Mouse (Mus musculus) lung, postnatal 0 days (tissue): ENCODE measurements around the gene Serinc2. TPM values are rescaled to one million over a fixed set of nuclear protein-coding genes. Genes with fewer than 3 reads are reported as not detected.
A peak's percentile ranks its signal among the peaks of the same experiment; 100 is the strongest.
"Not testable (repeated sequence)": the region's sequence is repeated elsewhere in the genome, so short reads cannot be mapped to it uniquely, and the experiment has no call there.

Source experiments
- ATAC-seq: fragments of 200-750 bp; cut with Nextera tagmentation; 2 replicates; pipeline ENCODE4 v1.8.0; 2017; ENCODE audit warnings: moderate library complexity
- DNase-seq: peaks from one replicate; pipeline ENCODE4 v3.0.0-alpha.2; 2016; ENCODE audit warnings: low spot score
- H3K27ac ChIP-seq: fragments of 300-500 bp; sonication (generic); 2 replicates; pipeline ENCODE4 v1.5.1; 2014; ENCODE audit warnings: antibody characterized with exemption, mild to moderate bottlenecking, low read length, mixed read lengths
- H3K27me3 ChIP-seq: fragments of 300-500 bp; sonication (generic); replicated peaks from 2 replicates; pipeline ENCODE4 v1.6.1; 2014; ENCODE audit warnings: low read length, mixed read lengths; ENCODE audit not compliant: insufficient read depth
- H3K36me3 ChIP-seq: fragments of 300-500 bp; sonication (generic); 2 replicates; pipeline ENCODE4 v1.6.1; 2014; ENCODE audit warnings: low read length, mixed read lengths; ENCODE audit not compliant: insufficient read depth
- H3K4me1 ChIP-seq: fragments of 300-500 bp; sonication (generic); 2 replicates; pipeline ENCODE4 v1.6.1; 2014; ENCODE audit warnings: antibody characterized with exemption, low read depth, low read length, mixed read lengths; ENCODE audit not compliant: insufficient read depth
- H3K4me2 ChIP-seq: fragments of 300-500 bp; sonication (generic); replicated peaks from 2 replicates; pipeline ENCODE4 v1.6.1; 2014; ENCODE audit warnings: low read depth, mild to moderate bottlenecking, low read length, moderate library complexity, mixed read lengths
- H3K4me3 ChIP-seq: fragments of 300-500 bp; sonication (generic); 2 replicates; pipeline ENCODE4 v1.5.1; 2014; ENCODE audit warnings: low read depth, low read length
- H3K9ac ChIP-seq: fragments of 300-500 bp; sonication (generic); replicated peaks from 2 replicates; pipeline ENCODE4 v1.6.1; 2014; ENCODE audit warnings: low read depth, mild to moderate bottlenecking
- H3K9me3 ChIP-seq: fragments of 300-500 bp; sonication (generic); 2 replicates; pipeline ENCODE4 v1.6.1; 2016; ENCODE audit warnings: low read length, mixed read lengths
- CTCF ChIP-seq: IDR thresholded peaks from 2 replicates; pipeline ENCODE4 v1.5.1; 2016; ENCODE audit warnings: antibody characterized with exemption, mild to moderate bottlenecking
- EP300 ChIP-seq: IDR thresholded peaks from 2 replicates; pipeline ENCODE4 v1.6.1; 2016; ENCODE audit warnings: antibody characterized with exemption, mild to moderate bottlenecking, control low read depth
- WGBS: fragments of 180-500 bp; shearing (Covaris S2); extraction: QIAGEN DNeasy Blood & Tissue Kit; methylation state at CpG from one replicate; pipeline ENCODE4 v1.1.7; 2014; 5-methylcytosine and 5-hydroxymethylcytosine counted together
- polyA plus RNA-seq: library from polyadenylated mRNA; unstranded; fragments of >200 nt; fragmentation: Nextera tagmentation; extraction: Ambion mirVana; gene quantifications from 2 replicates; pipeline ENCODE4 v1.2.1, GENCODE M21; 2015

The Serinc2 gene
- polyA plus RNA-seq, 1 experiment from 2014 or later, result 26.6 TPM

GRCm38 (mm10) chr4:130252441-130253157, 26.4 kb downstream of the Serinc2 start:
- Histone ChIP-seq H3K4me1 (no peaks in the 10 kb centered on the region), H3K36me3 (no peaks in the 10 kb centered on the region), H3K9ac (no peak overlapping the region), H3K4me3 (no peak overlapping the region), H3K27ac (no peak overlapping the region), H3K27me3 (no peaks in the 10 kb centered on the region), H3K4me2 (no peak overlapping the region), H3K9me3 (no peaks in the 10 kb centered on the region)
- DNase-seq (no peak), ATAC-seq (peak; percentile 57)
- no peak for TF ChIP-seq CTCF
- no peak for TF ChIP-seq EP300
- WGBS, result 67% methylated on average over 8 of the region's 8 CpGs

- Histone ChIP-seq H3K9me3 (no peaks in the 10 kb centered on the region), H3K27me3 (no peaks in the 10 kb centered on the region), H3K9ac (no peak overlapping the region), H3K4me1 (no peaks in the 10 kb centered on the region), H3K4me2 (no peak overlapping the region), H3K36me3 (no peaks in the 10 kb centered on the region), H3K27ac (no peak overlapping the region), H3K4me3 (no peak overlapping the region)
- no peak for DNase-seq
- TF ChIP-seq CTCF (no peak), EP300 (no peak)
- WGBS, result 44% methylated on average over 3 of the region's 3 CpGs
- no peak; the same call in 1 of the 2 replicates for ATAC-seq
These were observed 27.2 kb downstream of the Serinc2 start for GRCm38 (mm10) chr4:130251763-130252162.

- no peak overlapping the region for H3K9ac ChIP-seq
- TF ChIP-seq CTCF (0 out of 2 replicates have a peak, but pooled peaks have one; percentile 1), EP300 (no peak)
- H3K36me3 ChIP-seq, result no peaks in the 10 kb centered on the region
- no peaks in the 10 kb centered on the region for H3K27me3 ChIP-seq
- no peaks in the 10 kb centered on the region for H3K9me3 ChIP-seq
- DNase-seq (no peak), ATAC-seq (no peak)
- 25% methylated on average over 7 of the region's 7 CpGs for WGBS
- no peak overlapping the region for H3K4me2 ChIP-seq
- H3K27ac ChIP-seq, result no peak overlapping the region
- H3K4me3 ChIP-seq, result no peak overlapping the region
- H3K4me1 ChIP-seq, result no peaks in the 10 kb centered on the region
These were observed 27.8 kb downstream of the Serinc2 start for GRCm38 (mm10) chr4:130251172-130251705.

- Histone ChIP-seq H3K9ac (no peak overlapping the region), H3K27me3 (no peaks in the 10 kb centered on the region), H3K36me3 (no peaks in the 10 kb centered on the region), H3K4me1 (no peaks in the 10 kb centered on the region), H3K4me2 (no peak overlapping the region), H3K9me3 (no peaks in the 10 kb centered on the region), H3K4me3 (no peak overlapping the region), H3K27ac (no peak overlapping the region)
- 54% methylated on average over 3 of the region's 3 CpGs for WGBS
- ATAC-seq (no peak), DNase-seq (no peak)
- TF ChIP-seq EP300 (no peak), CTCF (no peak)
These were observed 30.4 kb downstream of the Serinc2 start for GRCm38 (mm10) chr4:130248636-130249035.

- no peak overlapping the region for H3K27ac ChIP-seq
- H3K9ac ChIP-seq, result no peak overlapping the region
- 1% methylated on average over 6 of the region's 6 CpGs for WGBS
- no peaks in the 10 kb centered on the region for H3K9me3 ChIP-seq
- DNase-seq (peak; percentile 85), ATAC-seq (peak; percentile 59)
- H3K36me3 ChIP-seq, result no peaks in the 10 kb centered on the region
- no peak overlapping the region for H3K4me3 ChIP-seq
- TF ChIP-seq EP300 (no peak), CTCF (peak; percentile 90)
- H3K4me1 ChIP-seq, result no peaks in the 10 kb centered on the region
- H3K4me2 ChIP-seq, result no peak overlapping the region
- H3K27me3 ChIP-seq, result no peaks in the 10 kb centered on the region
These were observed 32.9 kb downstream of the Serinc2 start for GRCm38 (mm10) chr4:130246132-130246531.

- Histone ChIP-seq H3K27ac (no peak overlapping the region), H3K4me1 (no peaks in the 10 kb centered on the region), H3K9me3 (no peaks in the 10 kb centered on the region), H3K4me3 (no peak overlapping the region), H3K27me3 (no peaks in the 10 kb centered on the region), H3K4me2 (no peak overlapping the region), H3K36me3 (no peaks in the 10 kb centered on the region), H3K9ac (no peak overlapping the region)
- DNase-seq (no peak), ATAC-seq (no peak)
- TF ChIP-seq EP300 (no peak), CTCF (no peak)
- WGBS, result 49% methylated on average over 8 of the region's 8 CpGs
These were observed 34.3 kb downstream of the Serinc2 start for GRCm38 (mm10) chr4:130244749-130245148.

- ATAC-seq, H3K9me3 ChIP-seq, DNase-seq, H3K4me3 ChIP-seq, H3K4me1 ChIP-seq, H3K27ac ChIP-seq, H3K9ac ChIP-seq, H3K4me2 ChIP-seq, H3K27me3 ChIP-seq, H3K36me3 ChIP-seq: not testable (repeated sequence)
- 54% methylated on average over 1 of the region's 1 CpGs for WGBS
These were observed 35.4 kb downstream of the Serinc2 start for GRCm38 (mm10) chr4:130243621-130244020.
